In the genomic region with DNA sequence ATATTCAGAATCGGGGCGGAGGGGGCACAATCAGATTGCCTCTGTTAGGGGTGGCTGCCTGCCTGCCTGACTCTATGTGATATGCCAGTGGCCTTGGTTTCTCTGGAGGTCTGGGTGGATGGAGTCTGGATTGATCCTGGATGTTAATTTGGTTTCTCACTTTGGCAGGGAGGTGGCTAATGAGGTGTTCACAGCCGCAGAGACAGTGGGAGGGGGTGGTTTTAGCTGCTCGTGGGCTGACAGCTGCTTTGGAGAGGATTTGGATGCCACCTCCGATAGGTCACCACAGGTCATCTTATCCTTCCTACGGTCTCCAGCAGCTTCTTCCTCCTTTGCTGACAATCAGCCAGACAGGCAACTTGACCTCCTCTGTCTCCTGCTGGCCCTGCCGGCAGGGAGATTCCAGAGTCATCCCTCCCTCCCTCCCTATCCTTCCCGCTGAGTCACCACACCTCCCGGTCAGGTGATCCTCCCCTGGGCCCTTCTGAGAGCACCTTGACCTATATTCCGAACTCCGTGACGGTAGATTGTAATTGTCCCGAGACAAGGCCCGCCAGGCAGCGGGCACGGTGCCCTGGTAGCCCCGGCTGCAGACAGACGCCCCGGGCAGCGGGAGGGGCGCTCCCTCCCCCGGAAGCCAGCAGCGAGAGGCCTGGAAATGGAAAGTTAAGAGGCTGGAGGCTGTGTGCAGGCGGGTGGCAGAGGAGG, we compare ENCODE assay signal across 8 mouse cellular contexts. TPM values are rescaled to one million over a fixed set of nuclear protein-coding genes. Genes with fewer than 3 reads are reported as not detected.
DNase-seq lines count a peak whose midpoint lies in the region; ATAC-seq lines count a peak whose summit lies in the region.

No protein-coding gene starts in this region.

- peak overlapping the region; percentile 52 for H3K9ac ChIP-seq in limb, embryonic 11.5 days (ENCODE audit: low read length)
- H3K9ac ChIP-seq in midbrain, embryonic 12.5 days (replicated peaks), result peak overlapping the region; percentile 55

- WGBS in embryonic facial prominence, embryonic 10.5 days, result 2% methylated on average over 24 of the region's 24 CpGs
- under 1% methylated on average over 24 of the region's 24 CpGs for WGBS in limb, embryonic 11.5 days
- WGBS in midbrain, embryonic 12.5 days, result under 1% methylated on average over 24 of the region's 24 CpGs

- 0 out of 2 replicates have a peak, but pooled peaks cover 3% of the 10 kb centered on the region for H3K27me3 ChIP-seq in embryonic facial prominence, embryonic 10.5 days (replicated peaks; ENCODE audit: low read depth, poor library complexity, severe bottlenecking)
- H3K27me3 ChIP-seq in limb, embryonic 11.5 days (ENCODE audit: control insufficient read depth, insufficient read depth, low read length), result no peaks in the 10 kb centered on the region
- H3K27me3 ChIP-seq in midbrain, embryonic 12.5 days, result peaks cover 12% of the 10 kb centered on the region; the same call in 1 of the 2 replicates

- peak overlapping the region; percentile 75 for H3K4me2 ChIP-seq in limb, embryonic 11.5 days (ENCODE audit: low read depth, severe bottlenecking)
- peak overlapping the region; percentile 64 for H3K4me2 ChIP-seq in midbrain, embryonic 12.5 days (replicated peaks)

- H3K36me3 ChIP-seq in embryonic facial prominence, embryonic 10.5 days (replicated peaks), result no peaks in the 10 kb centered on the region
- H3K36me3 ChIP-seq in limb, embryonic 11.5 days (ENCODE audit: control insufficient read depth, insufficient read depth, low read length), result no peaks in the 10 kb centered on the region
- H3K36me3 ChIP-seq in midbrain, embryonic 12.5 days, result no peaks in the 10 kb centered on the region

- peak; percentile 95 for DNase-seq in adrenal gland, adult 2 months
- DNase-seq in embryonic facial prominence, embryonic 10.5 days (ENCODE audit: low spot score), result peak; percentile 67
- peak; percentile 85 to 92 for DNase-seq in heart, adult 18-20 months
- peak; percentile 92 for DNase-seq in kidney, adult 18-20 months
- peak; percentile 60 for DNase-seq in limb, embryonic 11.5 days (ENCODE audit: low spot score)
- DNase-seq in spleen, adult 12 weeks (ENCODE audit: low spot score), result peak; percentile 30
- no peak for DNase-seq in c-Kit-positive CD71-positive TER-119-positive erythroid progenitor cells, embryonic 14.5 days (ENCODE audit: low spot score)

- peaks cover 35% of the 10 kb centered on the region for H3K4me1 ChIP-seq in embryonic facial prominence, embryonic 10.5 days
- H3K4me1 ChIP-seq in limb, embryonic 11.5 days (ENCODE audit: control insufficient read depth, insufficient read depth, low read length), result peaks cover 19% of the 10 kb centered on the region
- peaks cover 24% of the 10 kb centered on the region for H3K4me1 ChIP-seq in midbrain, embryonic 12.5 days

- H3K4me3 ChIP-seq in embryonic facial prominence, embryonic 10.5 days, result peak overlapping the region; percentile 62
- H3K4me3 ChIP-seq in limb, embryonic 11.5 days (ENCODE audit: low read depth, low read length), result peak overlapping the region; percentile 32
- peak overlapping the region; percentile 41 for H3K4me3 ChIP-seq in midbrain, embryonic 12.5 days

- peak; percentile 16; the same call in 1 of the 2 replicates for ATAC-seq in limb, embryonic 11.5 days (ENCODE audit: insufficient number of reproducible peaks, low FRiP score, low TSS enrichment, low read depth)
- ATAC-seq in midbrain, embryonic 12.5 days (ENCODE audit: low FRiP score, low read depth), result peak; percentile 58

- H3K27ac ChIP-seq in embryonic facial prominence, embryonic 10.5 days (replicated peaks), result peak overlapping the region; percentile 84
- peak overlapping the region; percentile 77 for H3K27ac ChIP-seq in limb, embryonic 11.5 days (replicated peaks; ENCODE audit: low read depth, low read length)
- peak overlapping the region; percentile 83 for H3K27ac ChIP-seq in midbrain, embryonic 12.5 days (replicated peaks)

- no peaks in the 10 kb centered on the region for H3K9me3 ChIP-seq in embryonic facial prominence, embryonic 10.5 days
- no peaks in the 10 kb centered on the region for H3K9me3 ChIP-seq in limb, embryonic 11.5 days (ENCODE audit: control insufficient read depth, low read length)
- no peaks in the 10 kb centered on the region for H3K9me3 ChIP-seq in midbrain, embryonic 12.5 days

RNA-seq across cellular contexts. Expression of a gene that starts 48.7 kb away (rescaled TPM):
- 10 to 100 TPM; 76.4 to 95.5 TPM for total RNA-seq in adrenal gland, adult 2 months (2021)
- polyA plus RNA-seq in adrenal gland, adult 2 months (2012; rRNA removed), result 83.1 and 102 TPM in 2 replicates
- polyA plus RNA-seq in embryonic facial prominence, embryonic 10.5 days (2016; fragmentation: Nextera tagmentation; extraction: Ambion mirVana), result 30.3 and 34.2 TPM in 2 replicates
- 10 to 100 TPM; 34.0 to 51.4 TPM for total RNA-seq in heart, adult 18-20 months (2021)
- polyA plus RNA-seq in limb, embryonic 11.5 days (2014; fragmentation: Nextera tagmentation; extraction: Ambion mirVana), result 60.0 and 62.2 TPM in 2 replicates
- 52.1 and 58.9 TPM in 2 replicates for polyA plus RNA-seq in midbrain, embryonic 12.5 days (2016; fragmentation: Nextera tagmentation; extraction: Ambion mirVana)

RNA-seq across cellular contexts. Expression of a gene that starts 59.7 kb away (rescaled TPM):
- total RNA-seq in adrenal gland, adult 2 months (2021), result not detected
- not detected in 2 replicates for polyA plus RNA-seq in adrenal gland, adult 2 months (2012; rRNA removed)
- not detected in 2 replicates for polyA plus RNA-seq in embryonic facial prominence, embryonic 10.5 days (2016; fragmentation: Nextera tagmentation; extraction: Ambion mirVana)
- 1 to 10 TPM in 1 of 2 experiments, not detected in 1; 1.0 TPM for total RNA-seq in heart, adult 18-20 months (2021)
- polyA plus RNA-seq in limb, embryonic 11.5 days (2014; fragmentation: Nextera tagmentation; extraction: Ambion mirVana), result not detected in 2 replicates
- not detected in 2 replicates for polyA plus RNA-seq in midbrain, embryonic 12.5 days (2016; fragmentation: Nextera tagmentation; extraction: Ambion mirVana)
